Mouse (Mus musculus) testis, adult 10 weeks (tissue): ENCODE data around the gene Zfp706. TPM values are rescaled to one million over a fixed set of nuclear protein-coding genes. Genes with fewer than 3 reads are reported as not detected.

ENCODE experiments used
- polyA plus RNA-seq: library from polyadenylated mRNA; stranded (reverse); fragments of 350-450 nt; fragmentation: Illumina TruSeq; extraction: RNeasy Lipid Tissue Mini Kit (QIAGEN cat#74804); gene quantifications from one replicate; pipeline ENCODE4 v1.2.3, GENCODE M21; 2014; ENCODE audit warnings: low read depth, low replicate concordance

The Zfp706 gene
- 174 TPM for polyA plus RNA-seq

GRCm38 (mm10) chr15:37007233-37007958 is at the start of gene Zfp706:
Gene Zfp706, minus strand, starts transcription at chr15:37007773.

